Mouse (Mus musculus) heart, adult 2 months (tissue): Measurements from ENCODE around the gene Vmp1. TPM values are rescaled to one million over a fixed set of nuclear protein-coding genes. Genes with fewer than 3 reads are reported as not detected.
A peak's percentile ranks its signal among the peaks of the same experiment; 100 is the strongest.

Experiments
- DNase-seq, 2 experiments: peaks; one replicate each; pipeline ENCODE4 v3.0.0; 2021
- H3K27ac ChIP-seq: fragments of 200-600 bp; 2 replicates; pipeline ENCODE4 v1.8.1; 2022
- H3K27me3 ChIP-seq: fragments of 200-500 bp; 2 replicates; pipeline ENCODE4 v1.6.1; 2012; ENCODE audit warnings: mild to moderate bottlenecking, low read length, inconsistent platforms, mixed read lengths; ENCODE audit not compliant: control insufficient read depth, insufficient read depth
- H3K36me3 ChIP-seq: fragments of 200-500 bp; 2 replicates; pipeline ENCODE4 v1.6.1; 2012; ENCODE audit warnings: low read length, inconsistent platforms; ENCODE audit not compliant: control insufficient read depth, insufficient read depth
- H3K4me1 ChIP-seq: fragments of 200-500 bp; 2 replicates; pipeline ENCODE4 v1.6.1; 2011; ENCODE audit warnings: low read length; ENCODE audit not compliant: control insufficient read depth, insufficient read depth
- H3K4me3 ChIP-seq: fragments of 200-600 bp; 2 replicates; pipeline ENCODE4 v1.8.1; 2022
- H3K79me2 ChIP-seq: fragments of 200-500 bp; replicated peaks from 2 replicates; pipeline ENCODE4 v1.6.1; 2012; ENCODE audit warnings: mild to moderate bottlenecking, inconsistent platforms, low read length, moderate library complexity, mixed read lengths; ENCODE audit not compliant: control insufficient read depth, insufficient read depth
- H3K9ac ChIP-seq: fragments of 200-500 bp; 2 replicates; pipeline ENCODE4 v1.6.1; 2012; ENCODE audit warnings: low read depth, mild to moderate bottlenecking, control low read depth, inconsistent platforms, low read length, mixed read lengths
- CTCF ChIP-seq: fragments of 200-600 bp; IDR thresholded peaks from 2 replicates; pipeline ENCODE4 v1.8.1; 2022; ENCODE audit warnings: antibody characterized with exemption, mild to moderate bottlenecking, moderate library complexity
- EP300 ChIP-seq: fragments of 200-500 bp; IDR thresholded peaks from 2 replicates; pipeline ENCODE4 v1.6.1; 2011; ENCODE audit warnings: low read depth, low read length, control low read depth; ENCODE audit not compliant: insufficient read depth
- POLR2A ChIP-seq: fragments of 200-500 bp; IDR thresholded peaks from 2 replicates; pipeline ENCODE4 v1.6.1; 2011; ENCODE audit warnings: mild to moderate bottlenecking, low read depth, low read length, control low read depth; ENCODE audit not compliant: insufficient read depth
- WGBS: fragments of 180-500 bp; shearing (Covaris S2); methylation state at CpG from one replicate; pipeline ENCODE4 v1.1.7; 2018; 5-methylcytosine and 5-hydroxymethylcytosine counted together
- intact Hi-C: fragments of 180-260 bp; cut with DNase I; formaldehyde crosslinking; loops from one replicate; pipeline ENCODE4 v1.15.1; 2025
- polyA plus RNA-seq: library from polyadenylated mRNA; depleted of rRNA; stranded (reverse); fragments of >200 nt; gene quantifications from 2 replicates; pipeline ENCODE4 v1.2.3, GENCODE M21; 2012
- total RNA-seq, 2 experiments: library from RNA; stranded (reverse); gene quantifications; 2 replicates each; pipeline ENCODE4 v1.2.3; 2021

Vmp1 gene
- total and polyA plus RNA-seq, 3 experiments, result 34.0 to 66.9 (median 58.2) TPM

- Histone ChIP-seq H3K27ac (no peak overlapping the region), H3K4me3 (no peak overlapping the region), H3K9ac (no peak overlapping the region), H3K4me1 (peaks cover 2% of the 10 kb centered on the region), H3K36me3 (no peaks in the 10 kb centered on the region), H3K27me3 (no peaks in the 10 kb centered on the region), H3K79me2 (no peaks in the 10 kb centered on the region)
- TF ChIP-seq CTCF, result peak; percentile 80
- no peak for TF ChIP-seq EP300
- TF ChIP-seq POLR2A, result no peak
- intact Hi-C loops, result loop anchor here (1.0 to 5.0 kb wide), 2 partner anchors 54 to 87 kb away; no protein-coding TSS in a partner anchor
- no peak for DNase-seq
- 51% methylated on average over 3 of the region's 3 CpGs for WGBS
Observed at GRCm38 (mm10) chr11:86568425-86568824, 115.2 kb downstream of the Vmp1 start.

DNA sequence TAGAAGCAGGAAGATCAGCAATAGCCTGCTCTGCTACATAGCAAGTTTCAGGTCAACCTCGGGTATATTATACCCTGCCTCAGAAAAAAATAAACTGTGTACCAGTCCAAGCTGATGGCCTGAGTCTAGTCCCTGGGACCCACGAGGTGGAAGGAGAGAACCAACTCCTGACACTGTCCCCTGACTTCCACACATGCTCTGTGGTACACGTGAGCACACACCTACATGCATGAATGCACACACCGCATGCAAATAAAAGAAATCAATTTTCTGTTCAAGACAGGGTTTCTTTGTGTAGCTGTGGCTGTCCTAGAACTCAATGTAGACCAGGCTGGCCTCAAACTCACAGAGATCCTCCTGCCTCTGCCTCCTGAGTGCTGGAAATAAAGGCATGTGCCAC, 125.4 kb downstream of the Vmp1 start:
- no peak for DNase-seq
- Histone ChIP-seq H3K79me2 (no peaks in the 10 kb centered on the region), H3K27me3 (no peaks in the 10 kb centered on the region), H3K4me1 (no peaks in the 10 kb centered on the region), H3K4me3 (no peak overlapping the region), H3K36me3 (no peaks in the 10 kb centered on the region), H3K27ac (no peak overlapping the region), H3K9ac (no peak overlapping the region)
- intact Hi-C loops, result no loop called here
- 93% methylated on average over 4 of the region's 4 CpGs for WGBS
- TF ChIP-seq EP300, result no peak
- no peak for TF ChIP-seq POLR2A
- no peak for TF ChIP-seq CTCF

DNA sequence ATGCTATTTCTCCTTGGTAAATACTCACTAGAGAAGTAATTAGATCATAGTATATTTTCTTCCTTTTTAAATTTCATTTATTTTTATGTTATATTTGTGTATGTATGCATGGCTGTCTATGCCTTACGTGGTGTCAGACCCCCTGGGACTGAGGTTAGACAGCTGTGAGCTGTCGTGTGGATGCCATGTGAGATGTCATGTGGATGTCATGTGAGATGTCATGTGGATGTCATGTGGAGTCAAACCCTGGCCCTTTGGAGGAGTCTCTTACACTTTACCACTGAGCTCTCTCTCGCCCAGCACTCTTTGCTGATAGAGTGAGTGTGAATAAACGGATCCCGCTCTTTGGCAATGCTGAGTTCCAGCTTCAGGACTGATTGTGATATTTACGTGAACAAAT, 130.1 kb downstream of the Vmp1 start:
- no peak for DNase-seq
- Histone ChIP-seq H3K36me3 (no peaks in the 10 kb centered on the region), H3K9ac (no peak overlapping the region)

GRCm38 (mm10) chr11:86547412-86547811, 136.2 kb downstream of the Vmp1 start:
- DNase-seq, result no peak
- TF ChIP-seq POLR2A (no peak), CTCF (peak; percentile 47), EP300 (no peak)
- no peaks in the 10 kb centered on the region for H3K27me3 ChIP-seq
- no peak overlapping the region for H3K4me3 ChIP-seq
- peaks cover 3% of the 10 kb centered on the region for H3K4me1 ChIP-seq
- WGBS, result 96% methylated on average over 1 of the region's 1 CpGs
- no peak overlapping the region for H3K9ac ChIP-seq
- intact Hi-C loops, result no loop called here
- peaks cover 5% of the 10 kb centered on the region; the same call in 1 of the 2 replicates for H3K36me3 ChIP-seq
- H3K79me2 ChIP-seq, result 0 out of 2 replicates have a peak, but pooled peaks cover 2% of the 10 kb centered on the region
- no peak overlapping the region for H3K27ac ChIP-seq

More for the DNA sequence above, 130.1 kb downstream of the Vmp1 start:
- H3K27me3 ChIP-seq, result no peaks in the 10 kb centered on the region
- no peaks in the 10 kb centered on the region for H3K79me2 ChIP-seq
- H3K27ac ChIP-seq, result no peak overlapping the region
- intact Hi-C loops, result no loop called here
- TF ChIP-seq EP300 (no peak), POLR2A (no peak), CTCF (no peak)
- no peak overlapping the region for H3K4me3 ChIP-seq
- no peaks in the 10 kb centered on the region for H3K4me1 ChIP-seq
- WGBS, result 91% methylated on average over 6 of the region's 6 CpGs

DNA sequence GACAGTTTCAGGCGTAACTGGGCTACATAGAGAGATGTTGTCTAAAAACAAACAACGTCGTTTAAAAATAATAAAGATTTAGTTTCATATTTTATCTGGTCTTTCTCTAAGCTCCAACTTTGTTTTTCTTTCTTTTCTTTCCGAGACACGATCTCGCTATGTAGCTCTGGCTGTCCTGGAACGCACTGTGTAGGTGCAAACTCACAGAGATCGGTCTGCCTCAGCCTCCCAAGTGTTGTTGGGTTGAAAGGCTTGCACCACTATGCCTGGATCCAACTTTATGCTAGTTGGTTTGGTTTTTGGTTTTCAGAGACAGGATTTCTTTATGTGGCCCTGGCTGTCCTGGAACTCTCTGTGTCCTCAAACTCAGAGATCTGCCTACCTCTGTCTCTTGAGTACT, 138.1 kb downstream of the Vmp1 start:
- H3K4me3 ChIP-seq, result peak overlapping the region; percentile 83
- TF ChIP-seq CTCF, result no peak
- TF ChIP-seq POLR2A, result no peak
- TF ChIP-seq EP300, result no peak
- no peaks in the 10 kb centered on the region for H3K27me3 ChIP-seq
- WGBS, result 64% methylated on average over 8 of the region's 8 CpGs
- peaks cover 3% of the 10 kb centered on the region; the same call in 1 of the 2 replicates for H3K79me2 ChIP-seq
- H3K9ac ChIP-seq, result peak overlapping the region; percentile 56; the same call in 1 of the 2 replicates
- peaks cover 3% of the 10 kb centered on the region for H3K4me1 ChIP-seq
- intact Hi-C loops, result no loop called here
- H3K27ac ChIP-seq, result peak overlapping the region; percentile 89
- DNase-seq, result no peak
- peaks cover 13% of the 10 kb centered on the region for H3K36me3 ChIP-seq

GRCm38 (mm10) chr11:86544639-86545299, 138.9 kb downstream of the Vmp1 start, which contains the start of the genes Rps6kb1 and Tubd1:
TSS of gene Rps6kb1 (minus strand) at chr11:86544805.
TSS of gene Tubd1 (plus strand) at chr11:86544991.
- peak within 1 kb of the TSS; percentile 83 for H3K4me3 ChIP-seq
- DNase-seq, result peak; percentile 96 to 99
- WGBS, result under 1% methylated on average over 43 of the region's 43 CpGs
- peak within 1 kb of the TSS; percentile 80 for H3K9ac ChIP-seq
- H3K36me3 ChIP-seq, result peaks cover 15% of the 10 kb centered on the region
- intact Hi-C loops, result loop anchor here (1.0 kb wide), 1 partner anchor 60 kb away; the partner anchor contains the start of gene Rnft1
- peaks cover 3% of the 10 kb centered on the region for H3K4me1 ChIP-seq
- H3K27ac ChIP-seq, result peak within 1 kb of the TSS; percentile 89
- peaks cover 3% of the 10 kb centered on the region; the same call in 1 of the 2 replicates for H3K79me2 ChIP-seq
- TF ChIP-seq POLR2A (peak; percentile 97), EP300 (0 out of 2 replicates have a peak, but pooled peaks have one; percentile 46), CTCF (no peak)
- no peaks in the 10 kb centered on the region for H3K27me3 ChIP-seq
